Mouse (Mus musculus): ENCODE measurements at regions not wholly inside any gene's neighbourhood (a gene's known extent, or its start where the extent isn't known, plus 50 kb on each side); places are given as distances from the start of the nearest gene placed in this dataset.
"Not testable (repeated sequence)": the region's sequence is repeated elsewhere in the genome, so short reads cannot be mapped to it uniquely, and the experiment has no call there.

- not testable (repeated sequence) for H3K36me3 ChIP-seq (ENCODE audit: control insufficient read depth, insufficient read depth); ATAC-seq (replicated peaks; ENCODE audit: extremely low read depth, insufficient read depth, low FRiP score); H3K27ac ChIP-seq (ENCODE audit: low read length); H3K4me1 ChIP-seq (ENCODE audit: control insufficient read depth, insufficient read depth, low read length); H3K9ac ChIP-seq (ENCODE audit: low read length); H3K4me2 ChIP-seq (ENCODE audit: low read depth, low read length); H3K4me3 ChIP-seq (ENCODE audit: low read length); H3K27me3 ChIP-seq (ENCODE audit: control insufficient read depth, insufficient read depth, low read length); H3K9me3 ChIP-seq (replicated peaks; ENCODE audit: control insufficient read depth, low read length)
- whole genome bisulfite sequencing: 53% methylated on average over 1 of the region's 1 CpGs
Measured at GRCm38 (mm10) chr12:114542094-114542493, 998.4 kb downstream of the Adam6a start.

GRCm38 (mm10) chr12:114544931-114545330 lies 1001.2 kb downstream of the Adam6a start:
- H3K4me3 ChIP-seq (ENCODE audit: low read length); H3K4me1 ChIP-seq (ENCODE audit: control insufficient read depth, insufficient read depth, low read length); H3K27ac ChIP-seq (ENCODE audit: low read length); H3K4me2 ChIP-seq (ENCODE audit: low read depth, low read length); H3K36me3 ChIP-seq (ENCODE audit: control insufficient read depth, insufficient read depth); H3K27me3 ChIP-seq (ENCODE audit: control insufficient read depth, insufficient read depth, low read length); H3K9me3 ChIP-seq (replicated peaks; ENCODE audit: control insufficient read depth, low read length); H3K9ac ChIP-seq (ENCODE audit: low read length); ATAC-seq (replicated peaks; ENCODE audit: extremely low read depth, insufficient read depth, low FRiP score): not testable (repeated sequence)
- 37% methylated on average over 1 of the region's 1 CpGs for WGBS

- WGBS: 57% methylated on average over 1 of the region's 1 CpGs
- H3K27me3 ChIP-seq (ENCODE audit: control insufficient read depth, insufficient read depth, low read length): no peaks in the 10 kb centered on the region
- no peak for ATAC-seq (replicated peaks; ENCODE audit: extremely low read depth, insufficient read depth, low FRiP score)
- no peak overlapping the region for H3K4me2 ChIP-seq (ENCODE audit: low read depth, low read length)
- H3K9me3 ChIP-seq (replicated peaks; ENCODE audit: control insufficient read depth, low read length): peaks cover 18% of the 10 kb centered on the region
- H3K27ac ChIP-seq (ENCODE audit: low read length): no peak overlapping the region
- no peaks in the 10 kb centered on the region for H3K4me1 ChIP-seq (ENCODE audit: control insufficient read depth, insufficient read depth, low read length)
- no peaks in the 10 kb centered on the region for H3K36me3 ChIP-seq (ENCODE audit: control insufficient read depth, insufficient read depth)
- no peak overlapping the region for H3K9ac ChIP-seq (ENCODE audit: low read length)
- no peak overlapping the region for H3K4me3 ChIP-seq (ENCODE audit: low read length)
Measured at GRCm38 (mm10) chr12:114562440-114562839, 1018.7 kb downstream of the Adam6a start.

- Histone ChIP-seq H3K27me3 (ENCODE audit: control insufficient read depth, insufficient read depth, low read length) (no peaks in the 10 kb centered on the region), H3K9ac (ENCODE audit: low read length) (no peak overlapping the region), H3K9me3 (replicated peaks; ENCODE audit: control insufficient read depth, low read length) (peaks cover 18% of the 10 kb centered on the region), H3K27ac (ENCODE audit: low read length) (no peak overlapping the region), H3K4me2 (ENCODE audit: low read depth, low read length) (no peak overlapping the region), H3K4me3 (ENCODE audit: low read length) (no peak overlapping the region), H3K36me3 (ENCODE audit: control insufficient read depth, insufficient read depth) (no peaks in the 10 kb centered on the region), H3K4me1 (ENCODE audit: control insufficient read depth, insufficient read depth, low read length) (no peaks in the 10 kb centered on the region)
- ATAC-seq (replicated peaks; ENCODE audit: extremely low read depth, insufficient read depth, low FRiP score): no peak
- 52% methylated on average over 5 of the region's 5 CpGs for WGBS
Measured at GRCm38 (mm10) chr12:114562978-114563377, 1019.3 kb downstream of the Adam6a start.

GRCm38 (mm10) chr12:114563683-114564082 lies 1020.0 kb downstream of the Adam6a start:
- H3K9ac ChIP-seq (ENCODE audit: low read length): no peak overlapping the region
- 41% methylated on average over 1 of the region's 1 CpGs for WGBS
- no peaks in the 10 kb centered on the region for H3K36me3 ChIP-seq (ENCODE audit: control insufficient read depth, insufficient read depth)
- H3K27ac ChIP-seq (ENCODE audit: low read length): no peak overlapping the region
- no peak overlapping the region for H3K4me2 ChIP-seq (ENCODE audit: low read depth, low read length)
- H3K9me3 ChIP-seq (replicated peaks; ENCODE audit: control insufficient read depth, low read length): peaks cover 18% of the 10 kb centered on the region
- H3K4me3 ChIP-seq (ENCODE audit: low read length): no peak overlapping the region
- ATAC-seq (replicated peaks; ENCODE audit: extremely low read depth, insufficient read depth, low FRiP score): no peak
- no peaks in the 10 kb centered on the region for H3K27me3 ChIP-seq (ENCODE audit: control insufficient read depth, insufficient read depth, low read length)
- no peaks in the 10 kb centered on the region for H3K4me1 ChIP-seq (ENCODE audit: control insufficient read depth, insufficient read depth, low read length)

GRCm38 (mm10) chr12:114564329-114564728 lies 1020.6 kb downstream of the Adam6a start:
- no peak overlapping the region for H3K27ac ChIP-seq (ENCODE audit: low read length)
- no peak for ATAC-seq (replicated peaks; ENCODE audit: extremely low read depth, insufficient read depth, low FRiP score)
- H3K9me3 ChIP-seq (replicated peaks; ENCODE audit: control insufficient read depth, low read length): peaks cover 18% of the 10 kb centered on the region
- no peak overlapping the region for H3K9ac ChIP-seq (ENCODE audit: low read length)
- 46% methylated on average over 2 of the region's 2 CpGs for WGBS
- H3K4me1 ChIP-seq (ENCODE audit: control insufficient read depth, insufficient read depth, low read length): no peaks in the 10 kb centered on the region
- no peak overlapping the region for H3K4me3 ChIP-seq (ENCODE audit: low read length)
- H3K4me2 ChIP-seq (ENCODE audit: low read depth, low read length): no peak overlapping the region
- no peaks in the 10 kb centered on the region for H3K27me3 ChIP-seq (ENCODE audit: control insufficient read depth, insufficient read depth, low read length)
- no peaks in the 10 kb centered on the region for H3K36me3 ChIP-seq (ENCODE audit: control insufficient read depth, insufficient read depth)

- H3K4me3 ChIP-seq (ENCODE audit: low read length): no peak overlapping the region
- no peaks in the 10 kb centered on the region for H3K36me3 ChIP-seq (ENCODE audit: control insufficient read depth, insufficient read depth)
- H3K27me3 ChIP-seq (ENCODE audit: control insufficient read depth, insufficient read depth, low read length): no peaks in the 10 kb centered on the region
- no peak overlapping the region for H3K9ac ChIP-seq (ENCODE audit: low read length)
- no peak for ATAC-seq (replicated peaks; ENCODE audit: extremely low read depth, insufficient read depth, low FRiP score)
- no peaks in the 10 kb centered on the region for H3K4me1 ChIP-seq (ENCODE audit: control insufficient read depth, insufficient read depth, low read length)
- peaks cover 6% of the 10 kb centered on the region for H3K9me3 ChIP-seq (replicated peaks; ENCODE audit: control insufficient read depth, low read length)
- H3K27ac ChIP-seq (ENCODE audit: low read length): no peak overlapping the region
- H3K4me2 ChIP-seq (ENCODE audit: low read depth, low read length): no peak overlapping the region
- 32% methylated on average over 1 of the region's 1 CpGs for WGBS
Measured at GRCm38 (mm10) chr12:114583371-114583770, 1039.7 kb downstream of the Adam6a start.

- peaks cover 5% of the 10 kb centered on the region; the same call in 1 of the 2 replicates for H3K9me3 ChIP-seq (replicated peaks; ENCODE audit: control insufficient read depth, low read length)
- H3K36me3 ChIP-seq (ENCODE audit: control insufficient read depth, insufficient read depth): no peaks in the 10 kb centered on the region
- H3K4me2 ChIP-seq (ENCODE audit: low read depth, low read length): no peak overlapping the region
- H3K27ac ChIP-seq (ENCODE audit: low read length): no peak overlapping the region
- no peak overlapping the region for H3K9ac ChIP-seq (ENCODE audit: low read length)
- WGBS: 56% methylated on average over 2 of the region's 2 CpGs
- no peaks in the 10 kb centered on the region for H3K27me3 ChIP-seq (ENCODE audit: control insufficient read depth, insufficient read depth, low read length)
- no peak overlapping the region for H3K4me3 ChIP-seq (ENCODE audit: low read length)
- ATAC-seq (replicated peaks; ENCODE audit: extremely low read depth, insufficient read depth, low FRiP score): no peak
- H3K4me1 ChIP-seq (ENCODE audit: control insufficient read depth, insufficient read depth, low read length): no peaks in the 10 kb centered on the region
Measured at GRCm38 (mm10) chr12:114587227-114587626, 1043.5 kb downstream of the Adam6a start.

- Histone ChIP-seq H3K4me1 (ENCODE audit: control insufficient read depth, insufficient read depth, low read length) (no peaks in the 10 kb centered on the region), H3K9ac (ENCODE audit: low read length) (no peak overlapping the region), H3K27ac (ENCODE audit: low read length) (no peak overlapping the region), H3K27me3 (ENCODE audit: control insufficient read depth, insufficient read depth, low read length) (no peaks in the 10 kb centered on the region), H3K36me3 (ENCODE audit: control insufficient read depth, insufficient read depth) (no peaks in the 10 kb centered on the region), H3K4me3 (ENCODE audit: low read length) (no peak overlapping the region), H3K9me3 (replicated peaks; ENCODE audit: control insufficient read depth, low read length) (peaks cover 10% of the 10 kb centered on the region), H3K4me2 (ENCODE audit: low read depth, low read length) (no peak overlapping the region)
- 50% methylated on average over 1 of the region's 1 CpGs for WGBS
- no peak for ATAC-seq (replicated peaks; ENCODE audit: extremely low read depth, insufficient read depth, low FRiP score)
Measured at GRCm38 (mm10) chr12:114597672-114598071, 1054.0 kb downstream of the Adam6a start.

GRCm38 (mm10) chr12:114609171-114609570 lies 1065.5 kb downstream of the Adam6a start:
- Histone ChIP-seq H3K27ac (ENCODE audit: low read length) (no peak overlapping the region), H3K27me3 (ENCODE audit: control insufficient read depth, insufficient read depth, low read length) (no peaks in the 10 kb centered on the region), H3K4me1 (ENCODE audit: control insufficient read depth, insufficient read depth, low read length) (no peaks in the 10 kb centered on the region), H3K36me3 (ENCODE audit: control insufficient read depth, insufficient read depth) (no peaks in the 10 kb centered on the region), H3K9me3 (replicated peaks; ENCODE audit: control insufficient read depth, low read length) (peaks cover 5% of the 10 kb centered on the region; the same call in 1 of the 2 replicates), H3K4me2 (ENCODE audit: low read depth, low read length) (no peak overlapping the region), H3K4me3 (ENCODE audit: low read length) (no peak overlapping the region), H3K9ac (ENCODE audit: low read length) (no peak overlapping the region)
- no peak for ATAC-seq (replicated peaks; ENCODE audit: extremely low read depth, insufficient read depth, low FRiP score)
